Mouse (Mus musculus) erythroblast, embryonic 14.5 days (primary cell): ENCODE measurements around the gene Bckdk.

Experiments used
- GATA1 ChIP-seq: IDR thresholded peaks from 2 replicates; pipeline ENCODE4 v1.6.1; 2012; ENCODE audit warnings: low read length, inconsistent platforms, mixed read lengths
- TAL1 ChIP-seq: IDR thresholded peaks from 3 replicates; pipeline ENCODE4 v1.6.1; 2012; ENCODE audit warnings: low read length, inconsistent platforms, mixed read lengths

GRCm38 (mm10) chr7:127876467-127877348, 27.2 kb upstream of the Bckdk start, which contains the start of gene Zfp668:
- TF ChIP-seq GATA1 (no peak), TAL1 (no peak)
